Mouse (Mus musculus) midbrain, postnatal 0 days (tissue): ENCODE results near the gene Rab3d. TPM values are rescaled to one million over a fixed set of nuclear protein-coding genes. Genes with fewer than 3 reads are reported as not detected.

Experiments
- ATAC-seq: fragments of 200-750 bp; cut with Nextera tagmentation; 2 replicates; pipeline ENCODE4 v1.8.0; 2017; ENCODE audit warnings: moderate number of reproducible peaks, mild to moderate bottlenecking, moderate TSS enrichment, moderate library complexity; ENCODE audit not compliant: low FRiP score
- DNase-seq: peaks from one replicate; pipeline ENCODE4 v3.0.0-alpha.2; 2015; ENCODE audit warnings: low spot score
- H3K27ac ChIP-seq: fragments of 300-500 bp; sonication (generic); 2 replicates; pipeline ENCODE4 v1.5.1; 2014; ENCODE audit warnings: low read depth, mild to moderate bottlenecking, low read length, mixed read lengths
- H3K27me3 ChIP-seq: fragments of 300-500 bp; sonication (generic); 2 replicates; pipeline ENCODE4 v1.6.1; 2014; ENCODE audit warnings: low read length, control low read depth, mixed read lengths; ENCODE audit not compliant: insufficient read depth
- H3K36me3 ChIP-seq: fragments of 300-500 bp; sonication (generic); 2 replicates; pipeline ENCODE4 v1.6.1; 2014; ENCODE audit warnings: low read length, control low read depth, mixed read lengths; ENCODE audit not compliant: insufficient read depth
- H3K4me1 ChIP-seq: fragments of 300-500 bp; sonication (generic); 2 replicates; pipeline ENCODE4 v1.6.1; 2014; ENCODE audit warnings: mild to moderate bottlenecking, control low read depth, antibody characterized with exemption, low read length, mixed read lengths; ENCODE audit not compliant: insufficient read depth
- H3K4me2 ChIP-seq: fragments of 300-500 bp; sonication (generic); 2 replicates; pipeline ENCODE4 v1.6.1; 2014; ENCODE audit warnings: low read depth, mild to moderate bottlenecking, low read length, mixed read lengths; ENCODE audit not compliant: poor library complexity, severe bottlenecking
- H3K4me3 ChIP-seq: fragments of 300-500 bp; sonication (generic); 2 replicates; pipeline ENCODE4 v1.5.1; 2014; ENCODE audit warnings: low read depth, mild to moderate bottlenecking, low read length, moderate library complexity
- H3K9ac ChIP-seq: fragments of 300-500 bp; sonication (generic); replicated peaks from 2 replicates; pipeline ENCODE4 v1.6.1; 2014; ENCODE audit warnings: mild to moderate bottlenecking, low read length, moderate library complexity, mixed read lengths; ENCODE audit not compliant: poor library complexity, severe bottlenecking
- H3K9me3 ChIP-seq: fragments of 300-500 bp; sonication (generic); 2 replicates; pipeline ENCODE4 v1.6.1; 2016; ENCODE audit warnings: low read length, control low read depth
- CTCF ChIP-seq: IDR thresholded peaks from 2 replicates; pipeline ENCODE4 v1.5.1; 2016; ENCODE audit warnings: antibody characterized with exemption, mild to moderate bottlenecking
- WGBS: fragments of 180-500 bp; shearing (Covaris S2); extraction: QIAGEN DNeasy Blood & Tissue Kit; methylation state at CpG from one replicate; pipeline ENCODE4 v1.1.7; 2014; 5-methylcytosine and 5-hydroxymethylcytosine counted together
- polyA plus RNA-seq: library from polyadenylated mRNA; unstranded; fragments of >200 nt; fragmentation: Nextera tagmentation; extraction: Ambion mirVana; gene quantifications from 2 replicates; pipeline ENCODE4 v1.2.1, GENCODE M21; 2015
- total RNA-seq: library from RNA; depleted of rRNA; stranded (reverse); fragments of >200 nt; gene quantifications from 2 replicates; pipeline ENCODE4 v1.2.3, GENCODE M21; 2014; rRNA removed

Rab3d gene
- total RNA-seq (15.9 and 26.0 TPM in 2 replicates), polyA plus RNA-seq (17.4 and 18.1 TPM in 2 replicates)

GRCm38 (mm10) chr9:21918035-21918592 lies at the start of gene Rab3d:
TSS of gene Rab3d (minus strand) at chr9:21918192.
- Histone ChIP-seq H3K27me3 (no peaks in the 10 kb centered on the region), H3K4me3 (peak within 1 kb of the TSS; percentile 68), H3K27ac (peak within 1 kb of the TSS; percentile 27), H3K36me3 (0 out of 2 replicates have a peak, but pooled peaks cover 7% of the 10 kb centered on the region), H3K9me3 (no peaks in the 10 kb centered on the region), H3K4me1 (no peaks in the 10 kb centered on the region), H3K4me2 (peak within 1 kb of the TSS; percentile 81), H3K9ac (peak within 1 kb of the TSS; percentile 73)
- WGBS, result under 1% methylated on average over 36 of the region's 36 CpGs
- DNase-seq (peak; percentile 95), ATAC-seq (peak; percentile 86)
- no peak for TF ChIP-seq CTCF

GRCm38 (mm10) chr9:21963417-21963816 lies 45.4 kb upstream of the Rab3d start, which contains the start of gene Epor:
TSS of gene Epor (minus strand) at chr9:21963506.
- Histone ChIP-seq H3K27ac (no peak within 1 kb of the TSS), H3K9me3 (no peaks in the 10 kb centered on the region), H3K9ac (no peak within 1 kb of the TSS), H3K4me2 (peak within 1 kb of the TSS; percentile 74), H3K27me3 (peaks cover 23% of the 10 kb centered on the region), H3K4me3 (peak within 1 kb of the TSS; percentile 35), H3K4me1 (peaks cover 13% of the 10 kb centered on the region; the same call in 1 of the 2 replicates), H3K36me3 (no peaks in the 10 kb centered on the region; the same call in 1 of the 2 replicates)
- 13% methylated on average over 8 of the region's 8 CpGs for WGBS
- ATAC-seq (no peak), DNase-seq (no peak)
- no peak for TF ChIP-seq CTCF

GRCm38 (mm10) chr9:21962416-21963059 lies 44.5 kb upstream of the Rab3d start:
- peak; percentile 35; the same call in 1 of the 2 replicates for ATAC-seq
- Histone ChIP-seq H3K9me3 (no peaks in the 10 kb centered on the region), H3K9ac (no peak overlapping the region), H3K36me3 (no peaks in the 10 kb centered on the region; the same call in 1 of the 2 replicates), H3K27me3 (peaks cover 23% of the 10 kb centered on the region), H3K4me2 (peak overlapping the region; percentile 74), H3K4me3 (peak overlapping the region; percentile 35), H3K4me1 (peaks cover 13% of the 10 kb centered on the region; the same call in 1 of the 2 replicates), H3K27ac (no peak overlapping the region)
- TF ChIP-seq CTCF, result peak; percentile 20; the same call in 1 of the 2 replicates
- DNase-seq, result no peak
- WGBS, result 4% methylated on average over 34 of the region's 34 CpGs

- Histone ChIP-seq H3K36me3 (no peaks in the 10 kb centered on the region; the same call in 1 of the 2 replicates), H3K9me3 (no peaks in the 10 kb centered on the region), H3K4me2 (peak overlapping the region; percentile 74), H3K4me1 (peaks cover 13% of the 10 kb centered on the region; the same call in 1 of the 2 replicates), H3K4me3 (peak overlapping the region; percentile 35), H3K27me3 (peaks cover 23% of the 10 kb centered on the region), H3K9ac (no peak overlapping the region), H3K27ac (no peak overlapping the region)
- 0% methylated on average over 13 of the region's 15 CpGs for WGBS
- TF ChIP-seq CTCF, result 0 out of 2 replicates have a peak, but pooled peaks have one; percentile 33
- no peak for DNase-seq
- no peak for ATAC-seq
These were observed 44.0 kb upstream of the Rab3d start for GRCm38 (mm10) chr9:21962010-21962409.

- DNase-seq (no peak), ATAC-seq (no peak)
- no peak overlapping the region for H3K9ac ChIP-seq
- 2% methylated on average over 35 of the region's 35 CpGs for WGBS
- H3K9me3 ChIP-seq, result no peaks in the 10 kb centered on the region
- H3K4me3 ChIP-seq, result peak overlapping the region; percentile 35
- peak overlapping the region; percentile 74 for H3K4me2 ChIP-seq
- H3K36me3 ChIP-seq, result no peaks in the 10 kb centered on the region; the same call in 1 of the 2 replicates
- H3K4me1 ChIP-seq, result peaks cover 16% of the 10 kb centered on the region; the same call in 1 of the 2 replicates
- peaks cover 23% of the 10 kb centered on the region for H3K27me3 ChIP-seq
- TF ChIP-seq CTCF, result no peak
- no peak overlapping the region for H3K27ac ChIP-seq
These were observed 43.5 kb upstream of the Rab3d start for GRCm38 (mm10) chr9:21961366-21961980.
